Mouse (Mus musculus) Patski (cell line): ENCODE results near the gene Zfp598. TPM values are rescaled to one million over a fixed set of nuclear protein-coding genes. Genes with fewer than 3 reads are reported as not detected.

Experiments used
- ATAC-seq: fragments of 100-300 bp; one replicate; pipeline ENCODE4 v1.8.0; 2021
- CTCF ChIA-PET: fragments of 350-600 bp; sonication (Branson Sonifier 250); formaldehyde crosslinking; loops from one replicate; lab custom pipeline; 2022; ENCODE audit warnings: inconsistent platforms; lab: Charles Lee
- POLR2A ChIA-PET: fragments of 350-600 bp; sonication (Branson Sonifier 250); formaldehyde crosslinking; loops from one replicate; lab custom pipeline; 2022; ENCODE audit warnings: antibody characterized with exemption, inconsistent platforms; lab: Charles Lee
- DNase-seq: peaks from one replicate; pipeline ENCODE4 v3.0.0-alpha.2; 2011; ENCODE audit warnings: low read depth, low spot score
- H3K27me3 ChIP-seq: fragments of 371-371 bp; one replicate; pipeline ENCODE4 v1.5.1; 2021
- CTCF ChIP-seq: fragments of 100-300 bp; IDR thresholded peaks from one replicate; pipeline ENCODE4 v1.5.1; 2021
- in situ Hi-C: fragments of 300-500 bp; cut with MboI; formaldehyde crosslinking; loops from 3 replicates; pipeline ENCODE4 v1.11.1; 2018; ENCODE audit warnings: low pct_unique_long_range_greater_than_20kb, mixed read lengths
- polyA plus RNA-seq: library from polyadenylated mRNA; unstranded; gene quantifications from one replicate; pipeline ENCODE4 v1.2.3, GENCODE M21; 2021

Zfp598 gene
- polyA plus RNA-seq, 1 experiment from 2014 or later = 48.0 TPM

DNA sequence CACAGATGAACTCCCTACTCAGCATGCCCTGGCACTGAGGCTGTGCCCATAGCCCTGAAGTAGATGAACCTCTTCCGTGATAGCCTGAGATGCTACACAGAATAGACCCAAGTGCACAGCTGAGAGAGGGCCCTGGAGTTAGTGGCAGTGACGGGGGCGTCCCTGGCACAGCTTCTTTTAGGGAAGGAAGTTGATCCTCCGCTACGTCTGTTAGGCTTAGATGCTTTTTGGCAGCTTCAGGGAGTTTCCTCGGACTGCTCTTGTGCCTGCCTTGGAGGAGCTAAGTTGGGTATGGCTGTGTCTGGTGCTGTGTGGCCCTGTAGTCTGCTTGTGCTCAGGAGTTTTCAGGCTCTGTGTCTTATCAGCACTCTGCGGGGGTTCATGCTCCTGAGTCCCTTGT is 4.8 kb downstream of the Zfp598 start:
- DNase-seq (no peak), ATAC-seq (no peak)
- no peak for TF ChIP-seq CTCF
- no peaks in the 10 kb centered on the region for H3K27me3 ChIP-seq
- ChIA-PET CTCF (interaction anchor here (1.0 kb wide), 1 partner anchor 12 kb away, joined by 4 read pairs; no protein-coding TSS in a partner anchor), POLR2A (no interaction called here)
- in situ Hi-C loops = no loop called here

DNA sequence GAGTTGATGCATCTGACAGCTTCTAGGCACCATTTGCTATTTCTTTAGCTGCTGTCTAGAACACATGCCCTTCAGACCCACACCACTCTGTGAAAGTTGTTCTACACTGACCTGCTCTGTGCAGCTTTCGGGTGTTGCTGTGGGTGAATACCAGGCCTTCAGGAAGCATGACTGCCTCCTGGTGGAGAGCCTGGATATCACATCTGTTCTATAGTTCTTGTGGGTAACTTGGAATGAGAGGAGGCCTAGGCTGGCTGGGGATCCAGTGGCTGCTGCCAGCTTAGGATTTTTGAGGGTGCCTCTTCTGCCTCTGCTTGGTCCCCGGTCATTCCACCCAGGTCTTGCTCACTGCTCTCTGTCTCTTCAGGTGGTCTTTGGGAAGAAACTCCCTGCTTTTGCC is 6.7 kb downstream of the Zfp598 start:
- no peak for DNase-seq
- no peaks in the 10 kb centered on the region for H3K27me3 ChIP-seq
- ChIA-PET CTCF (interaction anchor here (1.1 to 1.2 kb wide), 2 partner anchors 9 to 25 kb away, joined by 3 to 4 read pairs; no protein-coding TSS in a partner anchor), POLR2A (no interaction called here)
- no peak for TF ChIP-seq CTCF
- in situ Hi-C loops = no loop called here
- ATAC-seq = no peak

DNA sequence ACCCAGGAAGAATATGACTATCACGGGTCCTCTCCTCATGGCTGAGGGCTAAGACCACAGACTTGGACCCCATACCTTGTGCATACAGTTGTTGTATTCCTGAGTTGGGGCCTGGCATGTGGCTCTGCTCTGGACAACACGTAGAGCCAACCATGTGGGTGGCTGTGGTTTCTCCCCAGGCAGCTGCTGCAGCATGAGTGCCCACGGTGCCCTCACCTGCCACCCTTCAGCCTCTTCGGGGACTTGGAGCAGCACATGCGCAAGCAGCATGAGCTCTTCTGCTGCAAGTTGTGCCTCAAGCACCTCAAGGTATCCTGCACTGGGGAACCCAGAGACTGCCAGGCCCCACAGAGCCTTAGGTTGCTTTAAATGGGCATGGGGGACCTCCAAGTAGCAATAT is 7.4 kb downstream of the Zfp598 start:
- ChIA-PET POLR2A (no interaction called here), CTCF (interaction anchor here (1.1 to 1.2 kb wide), 2 partner anchors 10 to 26 kb away, joined by 3 to 4 read pairs; no protein-coding TSS in a partner anchor)
- ATAC-seq (no peak), DNase-seq (no peak)
- in situ Hi-C loops = no loop called here
- no peak for TF ChIP-seq CTCF
- H3K27me3 ChIP-seq = no peaks in the 10 kb centered on the region

DNA sequence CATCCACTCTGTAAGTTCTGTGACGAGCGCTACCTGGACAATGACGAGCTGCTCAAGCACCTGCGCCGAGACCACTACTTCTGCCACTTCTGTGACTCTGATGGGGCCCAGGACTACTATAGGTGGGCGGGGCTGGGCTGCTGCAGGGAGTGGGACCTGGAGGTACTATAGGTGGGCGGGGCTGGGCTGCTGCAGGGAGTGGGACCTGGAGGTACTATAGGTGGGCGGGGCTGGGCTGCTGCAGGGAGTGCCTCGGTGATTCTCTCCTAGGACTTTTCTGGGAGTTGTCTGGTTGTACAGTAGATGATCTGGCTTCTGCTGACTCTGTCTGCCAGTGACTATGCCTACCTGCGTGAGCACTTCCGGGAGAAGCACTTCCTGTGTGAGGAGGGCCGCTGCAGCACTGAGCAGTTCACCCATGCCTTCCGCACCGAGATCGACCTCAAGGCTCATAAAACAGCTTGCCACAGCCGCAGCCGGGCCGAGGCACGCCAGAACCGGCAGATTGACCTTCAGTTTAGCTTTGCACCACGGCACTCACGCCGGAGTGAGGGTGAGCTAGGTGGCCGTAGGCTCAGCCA is 8.1 kb downstream of the Zfp598 start:
- CTCF ChIA-PET = interaction anchor here (0.6 kb wide), 1 partner anchor 9 kb away, joined by 3 read pairs; the partner anchor contains the start of gene Zfp598
- DNase-seq = no peak
- H3K27me3 ChIP-seq = no peaks in the 10 kb centered on the region
- no peak for TF ChIP-seq CTCF
- ATAC-seq = no peak
- in situ Hi-C loops = no loop called here
- POLR2A ChIA-PET = no interaction called here

DNA sequence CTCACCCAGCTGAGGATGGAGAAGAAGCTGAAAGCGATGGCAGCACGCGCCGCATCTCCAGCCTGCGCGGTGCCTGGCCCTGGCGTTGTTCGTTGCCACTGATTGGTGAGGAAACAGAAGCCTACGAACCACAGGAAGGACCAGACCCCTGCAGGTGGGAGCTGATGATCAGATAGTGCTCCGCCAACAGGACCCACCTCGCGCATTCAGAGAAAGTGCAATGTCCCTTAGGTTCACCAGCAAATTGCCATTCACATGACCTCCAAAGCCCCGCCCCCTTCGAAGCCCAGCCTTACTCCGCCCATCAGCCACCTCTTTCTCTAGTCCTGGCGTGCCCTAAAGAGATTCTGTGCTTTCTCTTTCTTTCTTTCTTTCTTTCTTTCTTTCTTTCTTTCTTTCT is 17.0 kb downstream of the Zfp598 start:
- in situ Hi-C loops = no loop called here
- no peaks in the 10 kb centered on the region for H3K27me3 ChIP-seq
- no peak for DNase-seq
- TF ChIP-seq CTCF = no peak
- ChIA-PET CTCF (interaction anchor here (0.8 kb wide), 1 partner anchor 12 kb away, joined by 4 read pairs; no protein-coding TSS in a partner anchor), POLR2A (interaction anchor here (1.7 kb wide), 1 partner anchor 17 kb away, joined by 4 read pairs; the partner anchor contains the start of gene Zfp598)
- ATAC-seq = no peak

DNA sequence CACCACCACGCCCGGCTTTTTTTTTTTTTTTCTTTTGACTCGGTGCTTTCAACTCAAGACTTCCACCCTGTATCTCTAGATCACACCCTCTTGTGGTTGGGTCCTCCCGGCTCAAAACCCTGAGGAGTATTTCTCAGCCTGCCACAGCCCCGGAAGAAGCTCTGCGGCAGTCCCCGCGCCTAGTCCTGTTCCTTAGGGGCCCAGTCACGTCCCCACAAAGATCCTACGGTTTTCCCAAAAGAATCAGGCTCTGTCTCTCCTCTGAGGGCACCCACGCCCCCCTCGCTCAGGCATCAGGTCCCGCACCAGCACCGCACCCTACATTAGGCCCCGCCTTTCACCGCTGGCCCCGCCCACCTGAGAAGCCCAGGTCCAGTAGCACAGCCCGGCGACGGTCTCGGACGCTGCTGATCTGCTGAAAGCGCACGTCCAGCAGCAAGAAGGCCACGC is 17.7 kb downstream of the Zfp598 start:
- no peak for ATAC-seq
- DNase-seq = no peak
- H3K27me3 ChIP-seq = no peaks in the 10 kb centered on the region
- POLR2A ChIA-PET = no interaction called here
- no peak for TF ChIP-seq CTCF
- CTCF ChIA-PET = interaction anchor here (0.8 kb wide), 1 partner anchor 13 kb away, joined by 4 read pairs; no protein-coding TSS in a partner anchor
- in situ Hi-C loops = no loop called here

DNA sequence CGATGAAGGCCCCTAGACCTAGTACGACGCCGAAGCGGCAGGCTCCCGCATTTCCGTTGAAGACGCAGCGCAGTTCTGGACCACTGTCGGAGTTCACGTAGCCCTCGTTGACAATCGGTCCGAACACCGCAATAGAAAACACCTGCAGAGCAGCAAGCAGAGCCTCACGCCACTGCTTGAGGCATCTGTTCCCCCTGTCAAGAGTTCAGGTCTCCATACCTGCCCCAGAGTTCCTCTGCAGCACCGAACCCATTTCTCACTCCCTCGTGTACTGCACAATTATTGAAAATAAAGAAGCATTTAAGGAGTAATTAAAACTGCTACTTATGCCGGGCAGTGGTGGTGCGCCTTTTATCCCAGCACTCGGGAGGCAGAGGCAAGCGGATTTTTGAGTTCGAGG is 18.1 kb downstream of the Zfp598 start:
- POLR2A ChIA-PET = no interaction called here
- in situ Hi-C loops = no loop called here
- no peaks in the 10 kb centered on the region for H3K27me3 ChIP-seq
- no peak for ATAC-seq
- TF ChIP-seq CTCF = no peak
- CTCF ChIA-PET = no interaction called here
- DNase-seq = no peak

DNA sequence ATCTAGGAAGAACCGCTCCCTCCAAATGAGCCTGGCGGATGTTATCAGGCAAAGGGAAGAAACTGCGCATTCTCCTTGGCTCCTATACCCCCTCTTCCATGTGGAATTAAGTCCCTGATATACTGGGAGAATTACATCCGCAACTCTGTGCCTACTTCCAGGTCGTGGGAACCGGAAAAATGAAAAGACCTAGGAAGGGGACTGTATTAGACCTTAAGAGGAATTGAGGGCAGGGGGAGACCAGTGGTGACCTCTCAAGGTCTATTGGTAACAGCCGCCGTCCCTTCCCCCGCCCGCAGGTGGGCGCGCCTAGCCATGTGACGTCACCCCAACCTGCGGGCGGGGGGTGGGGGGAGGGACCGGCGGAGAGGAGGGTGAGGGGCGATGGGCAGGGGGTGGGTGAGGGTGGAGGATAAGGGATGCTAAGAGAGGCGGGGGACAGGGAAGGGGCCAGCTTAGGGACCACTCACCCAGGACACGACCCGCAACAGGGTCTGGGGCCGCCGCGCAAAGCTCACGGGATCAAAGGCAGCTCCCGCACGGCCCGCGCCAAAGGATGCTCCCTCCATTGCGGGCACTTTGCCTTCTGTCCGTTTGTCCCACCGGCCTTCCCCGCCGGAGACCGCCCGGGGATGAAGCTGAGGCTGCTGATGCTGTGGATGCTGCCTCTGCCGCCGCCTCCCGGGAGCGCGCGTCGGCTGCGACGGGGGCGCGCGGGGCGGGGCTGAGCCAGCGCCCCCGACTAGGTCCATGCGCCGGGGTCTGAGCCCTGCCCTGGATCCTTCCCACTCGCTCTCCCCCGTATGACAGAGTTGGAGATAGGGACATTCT is 20.0 kb downstream of the Zfp598 start, which contains the start of gene Syngr3:
TSS of gene Syngr3 (minus strand) at position 705 of the 831 bp plus-strand sequence.
- ChIA-PET CTCF (interaction anchor here (1.0 to 1.2 kb wide), 2 partner anchors 20 to 35 kb away, joined by 3 to 5 read pairs; partner anchors contain the start of genes Ndufb10 and Zfp598), POLR2A (interaction anchor here (2.0 kb wide), 1 partner anchor 19 kb away, joined by 7 read pairs; no protein-coding TSS in a partner anchor)
- no peak for DNase-seq
- H3K27me3 ChIP-seq = no peaks in the 10 kb centered on the region
- no peak for TF ChIP-seq CTCF
- ATAC-seq = peak; percentile 20
- in situ Hi-C loops = no loop called here

DNA sequence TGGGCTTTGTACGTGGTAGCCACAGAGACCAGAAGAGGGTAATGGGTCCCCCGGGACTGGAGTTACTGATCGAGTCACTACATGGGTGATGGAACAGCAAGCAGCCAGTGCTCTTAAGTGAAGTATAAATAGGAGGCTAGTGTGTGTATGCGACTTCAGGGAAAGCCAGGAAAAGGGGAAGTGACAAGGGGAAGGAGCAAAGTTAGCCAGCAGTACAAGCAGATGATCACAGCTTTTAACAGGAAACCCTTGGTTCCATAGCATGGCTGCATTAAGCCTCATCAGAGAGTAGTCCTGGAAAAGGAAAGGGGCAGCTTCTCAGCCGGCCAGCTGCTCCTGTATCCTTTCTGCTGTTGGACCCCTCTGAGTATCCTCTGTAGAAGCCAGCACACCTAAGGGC is 22.9 kb downstream of the Zfp598 start:
- TF ChIP-seq CTCF = no peak
- no peaks in the 10 kb centered on the region for H3K27me3 ChIP-seq
- in situ Hi-C loops = no loop called here
- DNase-seq (no peak), ATAC-seq (no peak)
- CTCF ChIA-PET = no interaction called here
- POLR2A ChIA-PET = no interaction called here

DNA sequence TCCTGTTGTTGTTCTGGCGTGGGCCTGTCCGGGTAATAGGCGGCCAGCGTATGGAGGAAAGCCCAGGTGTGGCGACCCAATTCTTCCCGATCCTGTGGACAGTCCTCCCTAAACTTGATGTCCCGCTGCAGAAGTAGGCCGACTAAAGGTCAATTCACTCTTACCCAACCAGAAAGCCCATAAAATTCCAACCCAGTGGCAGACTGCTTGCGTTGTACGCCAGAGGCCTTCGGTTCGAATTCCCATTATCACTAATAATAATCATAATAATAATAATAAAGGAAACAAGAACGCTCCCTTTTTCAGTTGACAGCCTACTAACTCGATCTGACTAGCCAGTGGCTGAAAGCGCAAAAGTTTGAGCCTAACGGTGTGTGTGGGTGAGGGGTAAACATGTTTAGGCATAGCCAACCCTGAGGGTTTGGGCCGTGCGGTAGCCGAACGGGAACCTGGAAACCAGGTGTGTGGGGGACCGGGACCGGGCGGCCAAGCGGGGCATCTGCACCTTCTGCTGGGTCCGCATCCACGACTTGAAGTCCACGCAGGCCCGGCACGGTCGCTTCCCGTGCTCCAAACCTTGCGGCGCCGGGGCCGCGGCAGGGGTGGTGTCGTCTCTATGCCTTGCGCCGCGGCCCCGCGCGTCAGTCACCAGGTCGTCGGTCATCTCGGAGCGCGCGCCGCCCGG is 26.0 kb downstream of the Zfp598 start:
- no peak for DNase-seq
- peak; percentile 17 for ATAC-seq
- CTCF ChIA-PET = no interaction called here
- in situ Hi-C loops = no loop called here
- TF ChIP-seq CTCF = no peak
- POLR2A ChIA-PET = no interaction called here
- H3K27me3 ChIP-seq = no peaks in the 10 kb centered on the region
